Mouse (Mus musculus) gastrocnemius, adult 18-20 months (tissue): ENCODE results near the gene Tnrc6c. TPM values are rescaled to one million over a fixed set of nuclear protein-coding genes. Genes with fewer than 3 reads are reported as not detected.
"Not testable (repeated sequence)": the region's sequence is repeated elsewhere in the genome, so short reads cannot be mapped to it uniquely, and the experiment has no call there.

Source experiments
- DNase-seq: peaks from one replicate; pipeline ENCODE4 v3.0.0; 2021; ENCODE audit warnings: low spot score
- total RNA-seq, 2 experiments: library from RNA; stranded (reverse); gene quantifications; 2 replicates each; pipeline ENCODE4 v1.2.3; 2021

Tnrc6c gene
- total RNA-seq, 2 experiments from 2014 or later, result 20.2 to 20.5 TPM

DNA sequence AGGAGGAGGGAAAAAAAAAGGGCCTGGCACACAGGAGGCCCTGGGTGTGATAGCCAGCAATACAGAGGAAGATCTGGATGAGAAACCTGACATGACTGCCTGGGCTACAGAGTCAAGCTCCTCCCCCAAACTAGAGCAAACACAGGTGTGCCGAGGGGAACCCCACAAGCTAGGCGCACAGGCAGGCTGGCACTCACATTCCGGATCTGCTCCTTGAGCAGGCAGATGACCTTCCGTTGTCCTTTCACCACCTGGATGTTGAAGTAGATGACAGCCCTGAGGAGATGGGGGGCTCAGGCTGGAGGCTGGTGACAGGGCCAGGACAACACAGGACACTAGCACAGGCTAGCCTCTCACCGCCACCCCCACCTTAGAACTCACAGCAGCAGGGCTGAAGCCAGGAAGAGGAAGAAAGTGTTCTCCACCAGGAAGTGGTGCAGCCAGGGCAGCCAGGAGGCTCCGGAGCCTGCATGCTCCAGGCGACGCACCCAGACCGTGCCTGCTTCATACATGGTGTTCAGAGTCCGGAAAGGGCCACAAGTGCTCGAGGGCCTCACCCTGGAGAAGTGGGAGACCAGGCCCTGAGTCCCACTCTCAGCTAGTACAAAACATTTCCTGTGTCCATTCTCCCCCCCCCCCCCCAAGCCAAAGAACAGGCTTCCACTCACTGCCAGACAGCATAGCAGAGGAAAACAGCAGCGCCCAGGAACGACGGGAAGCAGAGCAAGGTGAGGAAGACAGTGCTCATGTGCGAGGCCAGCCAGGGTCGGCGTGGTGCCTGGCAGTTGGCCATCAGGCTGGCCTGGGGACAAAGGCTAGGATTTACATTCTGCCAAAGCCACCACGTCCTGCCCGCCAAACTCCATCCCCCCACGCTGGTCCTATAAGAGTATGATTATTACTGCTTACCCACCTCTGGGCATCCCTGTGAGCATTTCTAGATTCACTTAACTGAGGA lies 114.9 kb downstream of the Tnrc6c start:
- no peak for DNase-seq

DNA sequence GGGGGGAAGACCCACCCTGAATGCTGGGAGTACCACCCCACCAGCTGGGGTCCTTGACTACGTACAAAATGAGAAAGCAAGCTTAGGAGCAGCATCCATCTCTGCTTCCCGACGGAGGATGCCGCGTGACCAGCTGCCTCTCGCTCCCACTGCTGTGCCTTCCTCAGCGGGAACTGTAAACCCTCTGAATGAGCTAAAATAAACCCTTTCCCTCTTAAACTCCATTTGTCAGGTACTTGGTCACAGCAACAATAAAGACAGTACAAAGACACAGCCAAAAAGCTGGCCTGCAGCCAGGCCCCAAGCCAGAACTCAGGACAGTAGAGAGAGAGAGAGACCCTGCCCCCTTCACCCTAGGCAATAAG lies 115.6 kb downstream of the Tnrc6c start:
- DNase-seq, result no peak

DNA sequence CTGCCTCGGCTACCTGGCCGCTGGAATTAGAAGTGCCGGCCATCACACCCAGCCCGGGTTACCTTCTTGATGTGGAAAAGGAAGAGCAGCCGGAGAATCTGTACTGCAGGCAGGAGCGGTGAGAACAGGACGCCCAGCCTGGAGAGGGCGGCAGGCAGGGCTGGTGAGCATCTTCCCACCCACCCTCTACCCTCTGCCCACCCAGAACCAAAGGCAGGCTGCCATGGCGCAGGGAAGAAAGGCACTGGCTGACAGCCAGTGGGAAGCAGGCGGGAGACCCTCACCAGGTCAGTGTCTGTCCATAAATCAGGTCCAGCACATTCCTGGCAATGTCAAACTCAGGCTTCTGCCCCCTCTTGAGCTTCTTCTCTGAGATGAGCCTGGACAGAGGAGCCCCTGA lies 116.3 kb downstream of the Tnrc6c start:
- DNase-seq, result no peak

GRCm38 (mm10) chr11:117772352-117772751 lies 118.3 kb downstream of the Tnrc6c start:
- DNase-seq, result no peak

- DNase-seq, result no peak
These were observed 120.8 kb downstream of the Tnrc6c start for GRCm38 (mm10) chr11:117774925-117775324.

GRCm38 (mm10) chr11:117775540-117775939 lies 121.5 kb downstream of the Tnrc6c start:
- no peak for DNase-seq

GRCm38 (mm10) chr11:117776085-117776792 lies 122.2 kb downstream of the Tnrc6c start:
- no peak for DNase-seq

DNA sequence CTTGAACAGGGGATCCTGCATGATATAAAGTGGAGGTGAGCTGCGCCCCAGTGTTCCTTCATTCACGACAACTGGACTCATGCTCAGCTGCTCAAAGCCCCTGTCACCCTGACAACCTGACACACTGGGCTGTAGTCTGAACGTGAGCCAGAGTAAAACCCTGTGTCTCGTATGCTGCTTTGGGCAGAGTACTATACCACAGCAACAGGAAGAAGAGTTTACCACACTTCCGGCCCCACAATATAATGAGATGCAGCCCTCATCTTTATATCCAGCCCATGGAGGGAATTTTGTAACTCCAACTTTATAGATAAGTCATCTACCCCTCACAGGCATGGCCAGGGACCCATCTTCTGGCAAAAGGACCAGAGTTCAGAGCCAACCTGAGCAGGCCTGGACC lies 123.0 kb downstream of the Tnrc6c start:
- DNase-seq, result no peak

- DNase-seq, result no peak
These were observed 123.9 kb downstream of the Tnrc6c start for GRCm38 (mm10) chr11:117778031-117778430.

- no peak for DNase-seq
These were observed 124.9 kb downstream of the Tnrc6c start for GRCm38 (mm10) chr11:117778851-117779433.

DNA sequence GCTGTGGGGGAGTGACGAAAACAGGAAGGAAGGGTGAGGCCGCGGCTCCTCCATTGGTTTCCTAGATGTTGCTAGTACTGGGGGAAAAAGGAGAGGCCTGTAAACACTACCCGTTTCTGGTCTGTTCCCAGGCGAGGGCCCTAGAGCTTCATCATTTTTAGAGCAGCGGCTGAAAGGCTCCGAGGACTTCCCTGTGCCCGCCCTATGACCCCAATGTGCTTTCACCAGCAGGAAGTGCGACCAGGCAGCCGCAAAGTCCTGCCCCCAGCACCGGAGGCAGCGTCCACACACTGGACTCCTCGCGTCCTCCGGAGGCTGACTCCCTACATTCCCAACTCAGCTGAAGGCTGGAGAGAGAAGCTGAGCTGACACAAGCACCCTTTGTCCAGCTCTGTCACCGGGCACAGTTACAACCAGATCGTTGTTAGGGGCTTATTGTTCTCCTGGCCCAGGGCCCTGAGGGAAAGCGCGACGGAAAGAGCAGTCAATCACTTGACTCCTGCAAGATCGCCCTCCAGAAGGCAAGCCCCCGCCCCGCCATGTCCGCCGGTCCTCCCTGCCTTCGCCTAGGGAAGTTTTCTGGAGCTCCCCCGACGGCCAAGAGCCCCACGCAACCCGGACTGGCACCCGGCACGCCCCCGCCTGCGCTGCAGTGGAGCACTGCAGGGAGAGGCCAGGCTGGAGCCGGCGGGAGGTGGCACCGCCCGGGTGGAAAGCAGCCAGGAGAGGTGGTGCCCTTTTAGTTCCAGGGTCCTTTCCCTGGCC lies 125.5 kb downstream of the Tnrc6c start:
- peak; percentile 68 for DNase-seq

- DNase-seq, result no peak
These were observed 126.1 kb downstream of the Tnrc6c start for GRCm38 (mm10) chr11:117780199-117780515.

DNA sequence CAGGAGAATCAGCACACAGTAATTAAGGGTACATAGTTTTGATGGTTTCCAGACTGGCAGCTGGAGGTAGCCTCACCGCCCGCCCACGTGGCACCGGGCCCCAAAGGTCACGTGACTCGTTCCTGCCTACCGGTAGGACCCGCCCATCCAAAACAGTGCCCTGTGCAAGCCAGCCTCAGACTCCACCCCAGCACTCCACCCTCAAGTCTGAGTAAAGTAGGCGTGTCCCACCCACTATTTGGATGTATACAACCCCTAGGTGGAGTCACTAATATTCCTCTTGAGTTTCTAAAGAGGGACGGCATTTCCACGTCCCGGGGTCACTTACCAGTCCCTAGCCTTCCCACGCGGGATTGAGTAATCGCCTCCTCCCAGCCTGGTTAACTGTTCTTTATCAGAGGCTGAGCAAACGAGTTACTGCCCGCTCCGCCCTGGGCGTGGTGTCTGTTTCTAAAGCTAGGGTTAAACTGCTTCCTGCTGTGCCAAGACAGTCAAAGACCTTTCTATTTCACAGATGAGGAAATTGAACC lies 126.6 kb downstream of the Tnrc6c start:
- DNase-seq, result peak; percentile 81

DNA sequence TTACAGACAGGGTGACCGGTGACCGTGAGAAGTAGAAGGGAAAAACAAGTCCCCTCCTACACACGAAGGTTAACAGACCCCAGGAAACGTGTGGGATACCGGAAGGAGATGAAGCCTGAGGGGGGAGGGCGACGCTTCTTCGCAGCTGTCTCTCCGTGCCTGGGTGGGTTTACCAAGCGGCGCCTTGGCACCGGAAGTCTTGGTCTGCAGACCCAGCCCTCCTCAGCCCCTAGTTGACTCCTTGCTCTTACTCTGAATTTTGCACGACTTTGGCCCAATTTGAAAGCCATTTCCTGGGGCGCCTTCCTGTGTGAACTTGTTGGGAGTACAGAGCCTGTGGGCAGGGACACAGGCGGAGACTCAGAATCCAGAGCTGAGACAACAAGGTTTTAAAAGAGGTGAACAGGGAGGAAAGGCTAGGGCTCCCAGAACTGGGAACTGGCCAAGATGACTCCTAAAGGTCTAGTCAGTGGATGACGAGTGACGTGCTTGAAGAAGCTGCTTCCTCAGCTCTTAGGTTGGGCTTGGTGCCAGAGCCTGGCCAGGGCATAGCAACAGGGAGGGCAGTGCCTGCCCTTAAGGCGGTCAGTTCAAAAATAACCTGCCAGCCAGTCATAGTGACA lies 127.2 kb downstream of the Tnrc6c start:
- peak; percentile 71 for DNase-seq

- DNase-seq, result no peak
These were observed 128.1 kb downstream of the Tnrc6c start, which contains the start of the genes Tmc8 and Tmc6 for GRCm38 (mm10) chr11:117781993-117782704. Tmc8 (plus strand) TSS chr11:117782076. Tmc6 (minus strand) TSS chr11:117782198.

GRCm38 (mm10) chr11:117782705-117783034 lies 128.6 kb downstream of the Tnrc6c start:
- DNase-seq, result no peak

DNA sequence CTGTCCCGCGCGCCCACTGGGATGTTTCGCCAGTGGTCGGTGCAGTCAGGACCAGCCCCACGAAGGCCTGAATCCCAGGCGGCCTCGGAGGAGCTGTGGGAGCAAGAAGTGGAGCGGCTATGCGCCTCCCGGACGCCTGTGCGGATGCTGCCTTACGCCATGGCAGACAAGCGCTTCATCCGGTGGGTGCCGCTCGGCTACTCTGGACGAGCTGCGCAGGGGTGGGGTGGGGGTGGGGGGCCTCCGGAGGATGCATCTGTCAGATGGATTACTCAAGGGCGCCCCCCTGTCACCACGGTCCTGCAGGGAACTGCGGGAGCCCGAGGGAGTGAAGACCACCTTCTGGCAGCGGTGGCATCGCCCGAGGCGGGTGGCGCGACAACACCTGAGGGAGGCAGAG lies 129.0 kb downstream of the Tnrc6c start:
- no peak for DNase-seq

DNA sequence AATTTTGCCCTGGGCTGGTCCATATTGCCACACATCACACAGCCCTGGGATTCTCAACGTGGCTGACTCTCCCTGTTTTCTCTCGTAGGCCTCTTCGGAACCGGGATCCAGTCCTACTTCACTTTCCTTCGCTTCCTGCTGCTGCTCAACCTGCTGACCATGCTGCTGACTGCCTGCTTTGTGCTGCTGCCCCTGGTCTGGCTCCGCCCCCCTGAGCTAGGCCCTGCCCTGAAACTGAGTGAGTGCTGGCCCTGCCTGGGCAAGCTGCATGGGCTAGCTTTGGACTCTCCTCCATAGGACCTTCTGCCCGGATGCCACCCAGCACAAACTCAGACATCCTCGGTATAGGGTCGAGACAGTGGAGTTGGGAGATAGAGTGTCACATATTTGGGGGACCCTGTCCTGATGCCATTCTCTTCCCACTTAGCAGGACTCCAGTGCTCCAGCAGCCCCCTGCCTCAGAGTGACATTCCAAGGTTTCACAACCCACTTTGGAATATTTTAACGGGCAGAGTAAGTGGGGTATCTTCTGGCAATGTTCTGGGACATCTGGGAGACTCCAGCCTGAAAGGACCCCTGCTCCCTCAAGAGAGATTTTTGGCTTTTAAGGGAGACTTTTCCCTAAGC lies 129.7 kb downstream of the Tnrc6c start:
- no peak for DNase-seq

- peak; percentile 60 for DNase-seq
These were observed 132.2 kb downstream of the Tnrc6c start for GRCm38 (mm10) chr11:117786294-117786693.

DNA sequence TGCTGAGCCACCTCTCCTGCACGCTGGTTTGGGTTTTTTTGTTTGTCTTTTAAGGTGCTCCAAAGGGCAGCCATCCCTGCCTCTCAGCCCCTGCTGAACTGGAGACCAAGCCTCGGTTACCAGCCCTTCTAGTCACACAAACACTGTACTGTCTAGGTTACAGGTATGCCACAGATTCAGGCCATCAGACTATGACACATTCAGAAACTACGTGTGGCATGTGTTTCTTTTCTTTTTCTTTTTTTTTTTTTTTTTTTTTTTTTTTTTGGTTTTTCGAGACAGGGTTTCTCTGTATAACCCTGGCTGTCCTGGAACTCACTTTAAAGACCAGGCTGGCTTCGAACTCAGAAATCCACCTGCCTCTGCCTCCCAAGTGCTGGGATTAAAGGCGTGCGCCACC lies 134.4 kb downstream of the Tnrc6c start:
- DNase-seq, result not testable (repeated sequence)
